Mouse (Mus musculus): ENCODE data around the gene Pigo.

- no peak for TF ChIP-seq CTCF (IDR thresholded peaks at IDR 0.05; ENCODE audit: control insufficient read depth, insufficient read depth, low read length)
- peak; percentile 91; the same call in 1 of the 2 replicates for TF ChIP-seq POLR2A (IDR thresholded peaks at IDR 0.05; ENCODE audit: borderline replicate concordance, control insufficient read depth, low read depth, low read length)
Observed at GRCm38 (mm10) chr4:43040114-43040572, 14.5 kb upstream of the Pigo start.
